Mouse (Mus musculus) NIH3T3 (cell line): ENCODE data around the gene Cpeb2.

ENCODE experiments used
- DNase-seq: peaks from one replicate; pipeline ENCODE4 v3.0.0-alpha.2; 2012; ENCODE audit warnings: low read depth

Cpeb2 gene

DNA sequence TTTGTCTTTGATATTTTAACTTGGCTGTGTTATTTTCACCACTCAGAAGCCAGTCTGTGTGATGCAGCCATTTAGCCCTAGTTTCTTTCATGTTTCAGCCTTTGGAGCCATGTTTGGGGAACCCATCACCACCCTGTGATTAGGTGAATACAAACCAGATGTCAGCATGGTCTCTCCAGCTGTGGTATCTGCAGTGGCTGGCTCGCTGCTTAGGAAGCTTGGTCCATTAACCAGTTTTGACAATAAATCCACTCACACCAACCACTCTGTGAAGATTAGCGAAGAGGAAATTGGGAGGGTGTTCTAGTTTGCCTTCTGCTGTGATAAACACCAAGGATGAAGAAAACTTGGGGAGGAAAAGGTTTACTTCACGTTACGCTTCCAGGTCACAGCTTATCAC lies 92.6 kb downstream of the Cpeb2 start:
- DNase-seq: no peak

DNA sequence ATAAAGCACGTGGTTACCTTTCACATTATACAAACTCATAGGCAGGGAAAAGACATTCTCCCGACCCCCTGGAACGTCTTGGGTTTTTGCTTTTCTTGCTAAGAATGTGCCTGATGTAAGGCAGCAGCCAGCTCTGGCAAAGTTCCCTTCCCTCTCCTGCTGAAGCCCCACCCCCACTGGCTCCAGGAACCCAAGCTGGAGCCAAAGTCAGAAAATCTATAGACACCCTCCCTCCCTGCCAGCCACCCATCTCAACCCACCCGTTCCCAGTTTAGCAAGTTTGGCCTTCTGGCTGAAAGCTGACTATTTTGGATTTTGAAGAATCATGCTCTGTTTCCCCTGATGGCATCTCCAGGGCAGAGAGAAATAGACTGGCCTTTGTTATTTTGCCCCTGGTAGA lies 95.6 kb downstream of the Cpeb2 start:
- DNase-seq: peak; percentile 62

DNA sequence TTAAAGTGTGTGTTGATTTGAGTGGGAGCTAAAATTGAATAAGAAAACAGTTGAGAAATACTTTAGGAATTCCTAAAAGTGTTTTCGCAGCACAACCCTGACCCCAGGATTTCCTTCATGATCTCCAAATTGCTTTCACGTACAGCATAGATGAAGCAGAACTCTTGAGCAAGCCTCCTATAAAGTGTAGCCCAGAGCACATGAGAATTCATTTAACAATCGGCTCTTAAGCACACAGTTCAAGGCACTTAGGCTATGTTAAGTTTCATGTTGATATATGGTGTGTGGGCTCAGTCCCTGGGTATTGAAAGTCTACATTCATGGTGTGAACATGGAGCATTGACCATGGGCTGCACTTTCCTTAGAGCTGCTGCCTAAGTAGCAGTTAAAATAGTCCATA lies 97.3 kb downstream of the Cpeb2 start:
- DNase-seq: no peak

DNA sequence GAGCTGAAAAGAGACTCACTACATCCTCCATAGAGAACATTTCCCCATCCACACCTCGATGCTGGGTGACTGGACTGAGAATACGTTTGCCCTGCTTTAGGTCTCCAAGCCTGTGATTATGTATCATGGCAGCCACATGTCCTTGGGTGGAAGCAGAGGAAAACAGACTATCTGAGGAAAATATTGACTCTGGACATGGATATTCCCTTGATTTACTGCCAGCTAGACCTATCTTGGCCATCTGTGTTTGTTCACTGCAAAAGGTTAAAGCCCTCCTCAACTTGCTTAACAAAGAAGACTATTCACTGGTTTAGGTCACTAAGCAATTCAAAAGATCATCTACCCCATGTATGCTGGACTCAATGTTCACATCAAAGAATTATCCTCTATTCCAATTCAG lies 101.5 kb downstream of the Cpeb2 start:
- no peak for DNase-seq

DNA sequence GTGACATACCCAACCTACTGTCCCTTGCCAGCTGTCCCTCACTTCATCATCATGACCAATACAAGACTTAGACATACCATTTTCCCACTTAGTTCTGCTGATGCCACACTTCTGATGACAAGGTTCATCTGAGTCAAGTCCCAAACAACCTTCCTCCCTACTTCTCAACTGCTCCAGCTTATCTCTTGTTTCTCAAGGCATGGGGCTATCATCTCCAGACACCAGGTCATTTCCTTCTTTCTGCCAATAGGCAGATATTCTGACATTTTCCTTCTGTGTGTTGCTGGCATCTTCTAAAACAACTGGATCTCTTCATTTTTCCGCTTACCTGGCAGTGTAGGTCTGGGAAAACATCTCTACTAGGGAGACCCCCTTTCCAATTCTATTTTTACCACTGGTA lies 104.2 kb downstream of the Cpeb2 start:
- DNase-seq: no peak

DNA sequence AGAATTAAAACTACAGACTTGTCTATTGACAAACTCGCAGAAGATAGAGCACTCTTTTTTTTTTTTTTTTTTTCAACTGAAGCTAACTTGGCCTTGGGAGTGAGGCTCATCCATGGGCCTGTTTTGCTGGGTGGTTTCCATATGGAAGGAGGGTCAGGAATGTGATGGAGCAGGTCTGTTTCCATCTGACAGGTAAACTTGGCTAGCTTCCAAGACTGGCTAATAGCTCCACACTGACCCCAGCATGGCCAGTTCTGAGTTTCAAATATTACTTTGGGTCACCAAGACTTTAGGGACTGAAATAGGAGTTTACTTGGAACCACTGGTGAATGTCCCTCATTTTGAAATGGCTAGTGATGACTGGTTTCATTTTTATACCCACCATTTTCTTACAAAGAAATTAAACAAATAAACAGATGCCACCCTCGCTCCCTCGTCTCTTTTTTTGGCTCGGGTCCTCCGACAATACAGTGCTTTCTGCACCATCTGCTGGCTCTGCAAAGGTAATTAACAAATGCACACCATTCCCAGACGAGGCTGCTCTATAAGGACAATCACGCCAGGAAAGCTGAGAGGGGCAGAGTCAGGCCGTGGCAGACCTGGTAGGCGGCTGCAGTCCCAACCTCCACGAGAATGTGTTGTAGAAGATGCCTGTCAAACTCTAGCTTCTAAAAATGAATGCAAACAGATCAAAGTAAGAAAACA lies 106.0 kb downstream of the Cpeb2 start:
- no peak for DNase-seq
